ENCODE assay signal across 25 mouse cellular contexts in the genomic region with DNA sequence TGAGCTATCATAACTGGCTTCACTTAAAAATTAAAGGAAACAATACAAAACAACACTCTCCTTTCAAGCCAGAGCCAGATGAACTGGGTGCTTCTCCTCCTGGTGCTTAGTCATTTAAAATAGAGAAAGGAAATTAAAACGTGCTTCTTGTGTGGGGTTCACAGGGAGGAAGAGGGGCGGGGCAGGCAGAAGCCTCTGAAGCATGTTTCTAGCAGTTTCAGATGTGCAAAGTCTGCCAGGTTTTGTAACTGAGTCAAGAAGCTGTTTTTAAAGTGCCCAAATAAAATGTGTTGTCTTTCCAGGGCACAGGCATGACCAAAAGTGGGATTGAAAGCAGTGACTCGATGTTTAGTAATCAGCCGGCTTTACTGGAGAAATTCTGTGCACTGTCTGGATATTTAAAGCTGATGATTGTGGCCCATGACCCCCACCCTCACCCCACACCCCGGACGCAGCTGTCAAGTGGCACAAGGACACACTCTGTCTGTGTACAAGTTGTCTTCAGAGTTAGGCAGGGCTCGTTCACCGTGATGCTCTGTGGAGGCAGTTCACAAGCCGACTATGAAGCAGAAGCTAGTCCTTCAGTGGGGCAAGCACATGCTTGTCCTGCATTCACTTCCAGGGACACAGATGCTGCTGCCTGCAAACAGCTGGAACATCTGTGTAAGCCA. TPM values are rescaled to one million over a fixed set of nuclear protein-coding genes. Genes with fewer than 3 reads are reported as not detected.
DNase-seq lines count a peak whose midpoint lies in the region; ATAC-seq and TF ChIP-seq lines count a peak whose summit lies in the region.
"Had no signal": no experiment of that assay in that cellular context is flagged by ENCODE, and none has a peak within 500 bp of the region (broad histone marks: within the 10 kb centered on the region; RNA-seq: fewer than 3 reads in every experiment).

No protein-coding gene starts in this region.

- H3K4me1 ChIP-seq in midbrain, embryonic 14.5 days (ENCODE audit: control insufficient read depth, insufficient read depth, low read length), result no peaks in the 10 kb centered on the region
- H3K4me1 ChIP-seq: embryonic facial prominence, embryonic 12.5 days; forebrain, embryonic 13.5 days; heart, embryonic 13.5 days; neural tube, embryonic 12.5 days had no signal

- H3K4me2 ChIP-seq in myocyte (ENCODE audit: low read depth), result peak overlapping the region; percentile 21
- H3K4me2 ChIP-seq in midbrain, embryonic 14.5 days (ENCODE audit: low read length), result no peak overlapping the region
- H3K4me2 ChIP-seq: embryonic facial prominence, embryonic 12.5 days; forebrain, embryonic 13.5 days; heart, embryonic 13.5 days; lung, embryonic 14.5 days; neural tube, embryonic 12.5 days had no signal

- peaks cover 37% of the 10 kb centered on the region for H3K36me3 ChIP-seq in myocyte (ENCODE audit: control insufficient read depth, insufficient read depth)
- H3K36me3 ChIP-seq in midbrain, embryonic 14.5 days (ENCODE audit: control insufficient read depth, insufficient read depth, low read length), result peaks cover 78% of the 10 kb centered on the region

- no peak overlapping the region for H3K27ac ChIP-seq in midbrain, embryonic 14.5 days (replicated peaks; ENCODE audit: low read depth, low read length)
- H3K27ac ChIP-seq: embryonic facial prominence, embryonic 12.5 days; forebrain, embryonic 13.5 days; heart, adult 2 months; heart, embryonic 13.5 days; hindbrain, postnatal 0 days; liver, embryonic 14.5 days; neural tube, embryonic 12.5 days had no signal

- WGBS in midbrain, embryonic 14.5 days, result 92% methylated on average over 9 of the region's 9 CpGs

- no peak overlapping the region for H3ac ChIP-seq in myocyte (ENCODE audit: control insufficient read depth, insufficient read length)

- no peaks in the 10 kb centered on the region for H3K9me3 ChIP-seq in midbrain, embryonic 14.5 days (ENCODE audit: control insufficient read depth, low read length)
- H3K9me3 ChIP-seq: embryonic facial prominence, embryonic 12.5 days; forebrain, embryonic 13.5 days; heart, embryonic 13.5 days; neural tube, embryonic 12.5 days had no signal

- H3K79me2 ChIP-seq in myocyte (ENCODE audit: control insufficient read depth, insufficient read depth), result no peaks in the 10 kb centered on the region

- TF ChIP-seq POLR2A in myocyte (IDR thresholded peaks at IDR 0.05; ENCODE audit: insufficient read length, low read depth), result no peak

- H3K4me3 ChIP-seq in myocyte, result no peak overlapping the region
- no peak overlapping the region for H3K4me3 ChIP-seq in midbrain, embryonic 14.5 days (replicated peaks; ENCODE audit: low read depth, low read length)
- H3K4me3 ChIP-seq: embryonic facial prominence, embryonic 12.5 days; erythroblast, embryonic 14.5 days; forebrain, embryonic 13.5 days; heart, adult 2 months; heart, embryonic 13.5 days; neural tube, embryonic 12.5 days had no signal

- no peak for ATAC-seq in midbrain, embryonic 14.5 days (ENCODE audit: low FRiP score, low TSS enrichment)
- ATAC-seq: forebrain, embryonic 13.5 days; hindbrain, postnatal 0 days had no signal

- H3K27me3 ChIP-seq in myocyte (ENCODE audit: control insufficient read depth, insufficient read depth, insufficient read length), result no peaks in the 10 kb centered on the region
- no peaks in the 10 kb centered on the region for H3K27me3 ChIP-seq in midbrain, embryonic 14.5 days (ENCODE audit: control insufficient read depth, insufficient read depth, low read length)
- H3K27me3 ChIP-seq: embryonic facial prominence, embryonic 12.5 days; forebrain, embryonic 13.5 days; heart, embryonic 13.5 days; neural tube, embryonic 12.5 days had no signal

- peak; percentile 36 for DNase-seq in CD4-positive helper T cell, adult 2 months (ENCODE audit: low read depth, low spot score)
- DNase-seq in T-cell, adult 2 months (ENCODE audit: low spot score), result peak; percentile 14
- DNase-seq in thymus, postnatal 25 days, result peak; percentile 62
- no peak for DNase-seq in adrenal gland, postnatal 14 days
- DNase-seq in retina, embryonic 14.5 days (ENCODE audit: low spot score), result no peak
- no peak for DNase-seq in kidney, adult 11 months
- no peak for DNase-seq in midbrain, embryonic 14.5 days
- DNase-seq: adrenal gland, postnatal 25 days; cerebellum, postnatal 10 days; gastrocnemius, postnatal 36 days; heart, adult 2 months; heart, postnatal 14 days; kidney, adult 18-20 months; kidney, postnatal 4 days; layer of hippocampus, adult 9-11 months; lung, embryonic 14.5 days; lung, postnatal 4 days had no signal

- no peak overlapping the region for H3K9ac ChIP-seq in midbrain, embryonic 14.5 days (replicated peaks; ENCODE audit: low read length)
- H3K9ac ChIP-seq: embryonic facial prominence, embryonic 12.5 days; forebrain, embryonic 13.5 days; heart, embryonic 13.5 days; liver, embryonic 14.5 days; lung, embryonic 14.5 days; neural tube, embryonic 12.5 days had no signal

TF ChIP-seq in myocyte, 11 proteins besides CTCF, POLR2A, EP300 and RAD21:
- TF ChIP-seq TCF12 (IDR thresholded peaks at IDR 0.05; ENCODE audit: insufficient read depth, poor library complexity, severe bottlenecking), result peak; percentile 37
- peak; percentile 18 to 90 (median 60) for TF ChIP-seq MYOD1 (IDR thresholded peaks at IDR 0.05; ENCODE audit: control insufficient read depth in 1 of 3, insufficient read length in 2 of 3, low read depth in 2 of 3)
- TF ChIP-seq MYOG (IDR thresholded peaks at IDR 0.05; ENCODE audit: control insufficient read depth in 1 of 3, insufficient read depth in 1 of 3, insufficient read length in 2 of 3, low read depth in 2 of 3), result peak; percentile 57 to 88 (median 63)
- TF ChIP-seq MAX (IDR thresholded peaks at IDR 0.05; ENCODE audit: low read depth), result no peak

RNA-seq across cellular contexts. Expression of a gene that starts 19.8 kb away (rescaled TPM):
- polyA plus RNA-seq in myocyte (2012; fragmentation: generic; extraction: Trizol), result 15.4 TPM
- 24.8 and 29.8 TPM in 2 replicates for total RNA-seq in adrenal gland, postnatal 14 days (2021)
- polyA plus RNA-seq in midbrain, embryonic 14.5 days (2014; fragmentation: Nextera tagmentation; extraction: Ambion mirVana), result 13.4 and 17.1 TPM in 2 replicates

RNA-seq across cellular contexts. Expression of a gene that starts 34.6 kb away (rescaled TPM):
- 10.8 TPM for polyA plus RNA-seq in myocyte (2012; fragmentation: generic; extraction: Trizol)
- total RNA-seq in adrenal gland, postnatal 14 days (2021), result 22.5 and 24.4 TPM in 2 replicates
- 17.0 and 18.6 TPM in 2 replicates for polyA plus RNA-seq in midbrain, embryonic 14.5 days (2014; fragmentation: Nextera tagmentation; extraction: Ambion mirVana)

Comparison
In these comparisons a context has a peak if more than half of its experiments do, and no peak if none do; other contexts are left out.
1. DNase-seq: peak in CD4-positive helper T cell, adult 2 months (single experiment), T-cell, adult 2 months (single experiment) and thymus, postnatal 25 days (single experiment); none in adrenal gland, postnatal 14 days (single experiment), retina, embryonic 14.5 days (single experiment), kidney, adult 11 months (single experiment) and midbrain, embryonic 14.5 days (single experiment).